Mouse (Mus musculus): ENCODE results near the gene Tax1bp3. TPM values are rescaled to one million over a fixed set of nuclear protein-coding genes. Genes with fewer than 3 reads are reported as not detected.

Gene Tax1bp3
- total RNA-seq, 2 experiments from 2014 or later, result 2.1 to 3.3 TPM

DNA sequence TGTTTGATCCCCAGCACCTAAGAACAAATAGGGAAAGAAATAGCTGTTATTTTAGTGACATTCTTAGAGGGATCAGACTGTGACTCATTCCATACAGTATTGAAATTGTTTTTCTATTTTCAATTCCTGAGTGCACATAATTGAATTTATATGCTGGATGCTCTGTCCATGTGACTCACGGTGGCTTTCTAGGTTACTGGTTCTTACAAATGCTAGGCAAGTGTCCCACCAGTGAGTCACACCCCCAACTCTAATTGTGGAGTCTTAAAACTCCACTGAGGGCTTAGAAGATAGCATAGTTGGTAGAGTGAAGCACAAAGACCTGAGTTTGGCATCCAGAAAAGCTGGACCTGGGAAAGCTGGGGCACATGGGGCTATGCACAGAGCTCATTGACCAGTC is 43.8 kb downstream of the Tax1bp3 start:
- no peak for ATAC-seq (replicated peaks; ENCODE audit: low FRiP score, poor library complexity, severe bottlenecking)

DNA sequence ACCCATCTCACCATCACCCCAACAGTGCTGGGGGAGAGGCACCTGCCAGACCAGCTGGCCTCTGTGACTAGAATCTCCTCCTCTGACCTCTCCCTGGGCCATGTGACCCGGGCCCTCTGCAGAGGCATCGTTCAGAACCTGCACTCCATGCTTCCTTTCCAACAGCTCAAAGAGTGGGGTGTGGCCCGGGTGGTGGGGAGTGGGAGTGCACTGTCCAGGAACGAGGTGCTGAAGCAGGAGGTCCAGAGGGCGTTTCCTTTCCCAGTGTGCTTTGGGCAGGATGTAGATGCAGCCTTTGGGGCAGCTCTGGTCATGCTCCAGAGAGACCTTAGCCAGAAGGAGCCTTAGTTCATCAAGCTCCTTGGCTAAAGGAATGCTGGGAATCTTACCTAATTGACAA is 46.0 kb downstream of the Tax1bp3 start:
- no peak for ATAC-seq (replicated peaks; ENCODE audit: low FRiP score, poor library complexity, severe bottlenecking)

DNA sequence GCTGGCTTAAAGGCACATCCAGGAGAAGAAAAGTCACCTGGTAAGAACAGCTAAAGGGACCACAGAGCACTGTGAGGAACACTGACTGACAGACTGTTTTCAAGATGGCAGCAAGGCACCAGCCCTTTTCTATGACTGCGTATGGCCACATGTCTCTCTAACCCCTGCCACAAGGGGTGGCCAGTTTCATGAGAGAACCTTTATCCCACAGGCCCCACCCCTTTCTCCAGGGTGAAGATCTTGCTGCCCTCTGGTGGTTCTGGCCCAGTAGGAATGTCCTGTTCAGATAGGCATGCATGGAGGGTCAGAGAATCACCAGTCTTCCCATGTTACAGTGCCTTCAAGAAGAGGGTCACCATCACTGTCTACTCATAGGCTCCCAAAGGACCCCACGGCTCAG is 47.1 kb downstream of the Tax1bp3 start:
- ATAC-seq (replicated peaks; ENCODE audit: low FRiP score, poor library complexity, severe bottlenecking), result 0 out of 2 replicates have a peak, but pooled peaks have one; percentile 19

DNA sequence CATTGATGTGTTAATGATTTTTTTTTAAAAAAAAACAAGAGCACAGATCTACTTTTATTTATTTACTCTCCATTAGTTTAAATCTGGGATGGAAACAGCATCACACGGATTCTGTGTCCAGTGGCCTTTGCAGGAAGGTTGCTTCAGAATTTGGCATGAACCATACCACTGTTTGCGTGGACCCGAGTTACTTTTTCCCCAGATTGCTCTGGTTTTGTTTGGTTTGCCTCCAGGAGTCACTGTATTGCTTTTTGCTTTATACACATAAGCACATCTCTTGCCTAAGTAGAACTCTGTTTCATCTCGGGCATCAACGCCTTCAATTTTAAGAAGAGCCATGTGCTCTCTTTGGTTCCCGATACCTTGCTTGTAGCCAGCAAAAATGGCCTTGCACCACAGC is 49.0 kb downstream of the Tax1bp3 start:
- ATAC-seq (replicated peaks; ENCODE audit: low FRiP score, poor library complexity, severe bottlenecking), result no peak

DNA sequence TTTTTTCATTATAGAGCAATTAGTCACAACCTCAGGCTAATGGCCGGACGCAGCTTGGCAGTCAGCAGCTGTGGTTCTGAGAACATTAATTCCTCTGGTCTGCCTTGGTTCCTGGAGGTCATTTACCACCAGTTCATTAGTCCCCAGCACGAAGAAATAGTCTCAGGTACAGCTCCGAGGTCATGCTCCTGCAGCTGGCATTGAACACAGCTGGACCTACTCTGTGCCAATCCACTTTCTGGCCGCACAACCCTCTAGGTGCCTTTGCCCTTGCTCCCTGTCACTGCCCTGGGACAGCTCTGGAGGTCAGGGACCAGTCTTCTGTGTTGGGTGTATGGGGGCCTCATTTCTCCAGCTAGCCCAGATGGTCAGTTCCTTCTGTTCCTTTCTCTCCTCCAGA is 52.0 kb downstream of the Tax1bp3 start:
- no peak for ATAC-seq (replicated peaks; ENCODE audit: low FRiP score, poor library complexity, severe bottlenecking)

DNA sequence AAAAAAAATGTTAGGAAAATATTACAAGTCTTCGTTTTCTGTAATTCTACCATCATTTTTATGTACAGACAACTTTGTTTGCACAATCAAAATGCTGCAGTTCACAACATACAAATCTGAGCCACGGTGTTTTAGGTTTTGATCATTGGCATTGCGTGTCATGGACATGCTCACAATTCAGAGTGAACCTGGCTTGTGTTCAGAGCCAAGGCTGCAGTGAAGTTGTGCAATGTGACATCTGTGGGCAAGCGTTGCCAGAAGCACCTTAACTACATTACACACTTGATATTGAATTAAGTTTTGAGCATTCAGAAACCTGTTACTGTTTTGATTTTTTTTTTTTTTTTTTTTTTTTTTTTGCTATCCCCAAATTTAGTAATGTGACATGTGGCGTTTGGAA is 53.2 kb downstream of the Tax1bp3 start:
- no peak for ATAC-seq (replicated peaks; ENCODE audit: low FRiP score, poor library complexity, severe bottlenecking)

DNA sequence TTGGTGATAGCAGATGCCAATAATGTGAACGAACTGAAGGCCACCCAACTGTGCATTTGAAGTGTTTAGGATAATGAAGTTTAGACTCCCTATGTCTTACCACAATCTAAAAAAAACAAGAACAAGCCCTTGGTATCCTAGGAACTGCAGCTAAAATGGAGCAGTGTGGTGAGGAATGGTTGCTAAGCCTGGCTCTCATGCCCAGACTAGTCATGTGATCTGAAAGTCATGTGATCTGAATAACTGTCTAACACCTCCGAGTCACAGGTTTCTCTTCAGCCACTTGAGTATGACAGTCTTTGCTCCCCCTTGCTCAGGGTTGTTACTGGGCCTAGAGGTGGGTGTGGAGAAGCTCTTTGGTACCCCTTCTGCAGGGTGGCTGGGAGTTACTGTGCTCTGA is 55.6 kb downstream of the Tax1bp3 start:
- ATAC-seq (replicated peaks; ENCODE audit: low FRiP score, poor library complexity, severe bottlenecking), result no peak

Other genes with a start within 250 kb of the Tax1bp3 start
- 19.8 and 20.5 TPM in 2 replicates for gene Atp2a3, start 215.9 kb upstream of the Tax1bp3 start, total RNA-seq (2015; ENCODE audit: low replicate concordance)
- gene Atp2a3, start 215.9 kb upstream of the Tax1bp3 start, total RNA-seq (2017; ENCODE audit: low replicate concordance), result 11.1 and 15.1 TPM in 2 replicates
- 1.1 and 3.4 TPM in 2 replicates for gene P2rx1, start 178.0 kb upstream of the Tax1bp3 start, total RNA-seq (2015; ENCODE audit: low replicate concordance)
- 0.45 and 0.51 TPM in 2 replicates for gene P2rx1, start 178.0 kb upstream of the Tax1bp3 start, total RNA-seq (2017; ENCODE audit: low replicate concordance)
- not detected in 2 replicates for gene Camkk1, start 158.1 kb upstream of the Tax1bp3 start, total RNA-seq (2015; ENCODE audit: low replicate concordance)
- gene Camkk1, start 158.1 kb upstream of the Tax1bp3 start, total RNA-seq (2017; ENCODE audit: low replicate concordance), result 0.26 and 0.76 TPM in 2 replicates
- gene Ncbp3, start 129.3 kb upstream of the Tax1bp3 start, total RNA-seq (2015; ENCODE audit: low replicate concordance), result 10.9 and 11.9 TPM in 2 replicates
- gene Ncbp3, start 129.3 kb upstream of the Tax1bp3 start, total RNA-seq (2017; ENCODE audit: low replicate concordance), result 17.4 and 18.9 TPM in 2 replicates
- not detected in 2 replicates for gene Itgae, start 86.5 kb upstream of the Tax1bp3 start, total RNA-seq (2015; ENCODE audit: low replicate concordance)
- 0.08 and 1.3 TPM in 2 replicates for gene Itgae, start 86.5 kb upstream of the Tax1bp3 start, total RNA-seq (2017; ENCODE audit: low replicate concordance)
- gene Haspin, start 38.8 kb upstream of the Tax1bp3 start, total RNA-seq (2015; ENCODE audit: low replicate concordance), result 44.3 and 57.4 TPM in 2 replicates
- 65.1 and 71.6 TPM in 2 replicates for gene Haspin, start 38.8 kb upstream of the Tax1bp3 start, total RNA-seq (2017; ENCODE audit: low replicate concordance)
- gene P2rx5, start 16.7 kb upstream of the Tax1bp3 start, total RNA-seq (2015; ENCODE audit: low replicate concordance), result not detected in 2 replicates
- not detected in 2 replicates for gene P2rx5, start 16.7 kb upstream of the Tax1bp3 start, total RNA-seq (2017; ENCODE audit: low replicate concordance)
- 16.9 and 27.2 TPM in 2 replicates for gene Emc6, start within 50 bp of the Tax1bp3 start, total RNA-seq (2015; ENCODE audit: low replicate concordance)
- 8.0 and 31.8 TPM in 2 replicates for gene Emc6, start within 50 bp of the Tax1bp3 start, total RNA-seq (2017; ENCODE audit: low replicate concordance)
- 5.9 and 11.9 TPM in 2 replicates for gene Ctns, start 22.0 kb downstream of the Tax1bp3 start, total RNA-seq (2015; ENCODE audit: low replicate concordance)
- gene Ctns, start 22.0 kb downstream of the Tax1bp3 start, total RNA-seq (2017; ENCODE audit: low replicate concordance), result 7.7 and 15.1 TPM in 2 replicates
- gene Shpk, start 22.4 kb downstream of the Tax1bp3 start, total RNA-seq (2015; ENCODE audit: low replicate concordance), result 2.9 TPM in 1 of 2 replicates, not detected in the other
- 0.39 TPM in 1 of 2 replicates, not detected in the other for gene Shpk, start 22.4 kb downstream of the Tax1bp3 start, total RNA-seq (2017; ENCODE audit: low replicate concordance)
- not detected in 2 replicates for gene Trpv1, start 57.2 kb downstream of the Tax1bp3 start, total RNA-seq (2015; ENCODE audit: low replicate concordance)
- not detected in 2 replicates for gene Trpv1, start 57.2 kb downstream of the Tax1bp3 start, total RNA-seq (2017; ENCODE audit: low replicate concordance)
- gene Trpv3, start 90.3 kb downstream of the Tax1bp3 start, total RNA-seq (2015; ENCODE audit: low replicate concordance), result not detected in 2 replicates
- gene Trpv3, start 90.3 kb downstream of the Tax1bp3 start, total RNA-seq (2017; ENCODE audit: low replicate concordance), result not detected in 2 replicates
- not detected in 2 replicates for gene Aspa, start 152.5 kb downstream of the Tax1bp3 start, total RNA-seq (2015; ENCODE audit: low replicate concordance)
- gene Aspa, start 152.5 kb downstream of the Tax1bp3 start, total RNA-seq (2017; ENCODE audit: low replicate concordance), result not detected in 2 replicates
- gene Gm49340, start 152.7 kb downstream of the Tax1bp3 start, total RNA-seq (2015; ENCODE audit: low replicate concordance), result not detected in 2 replicates
- not detected in 2 replicates for gene Gm49340, start 152.7 kb downstream of the Tax1bp3 start, total RNA-seq (2017; ENCODE audit: low replicate concordance)
- gene Spata22, start 152.7 kb downstream of the Tax1bp3 start, total RNA-seq (2015; ENCODE audit: low replicate concordance), result not detected in 2 replicates
- gene Spata22, start 152.7 kb downstream of the Tax1bp3 start, total RNA-seq (2017; ENCODE audit: low replicate concordance), result not detected in 2 replicates
- not detected in 2 replicates for gene Olfr20, start 173.7 kb downstream of the Tax1bp3 start, total RNA-seq (2015; ENCODE audit: low replicate concordance)
- not detected in 2 replicates for gene Olfr20, start 173.7 kb downstream of the Tax1bp3 start, total RNA-seq (2017; ENCODE audit: low replicate concordance)
- gene Olfr376, start 194.2 kb downstream of the Tax1bp3 start, total RNA-seq (2015; ENCODE audit: low replicate concordance), result not detected in 2 replicates
- gene Olfr376, start 194.2 kb downstream of the Tax1bp3 start, total RNA-seq (2017; ENCODE audit: low replicate concordance), result not detected in 2 replicates
- gene Olfr1, start 222.5 kb downstream of the Tax1bp3 start, total RNA-seq (2015; ENCODE audit: low replicate concordance), result not detected in 2 replicates
- not detected in 2 replicates for gene Olfr1, start 222.5 kb downstream of the Tax1bp3 start, total RNA-seq (2017; ENCODE audit: low replicate concordance)